Mouse (Mus musculus): ENCODE measurements around the gene Pip. TPM values are rescaled to one million over a fixed set of nuclear protein-coding genes. Genes with fewer than 3 reads are reported as not detected.

Gene Pip
- polyA plus RNA-seq (2015; fragmentation: Nextera tagmentation; extraction: Ambion mirVana): not detected in 2 replicates

DNA sequence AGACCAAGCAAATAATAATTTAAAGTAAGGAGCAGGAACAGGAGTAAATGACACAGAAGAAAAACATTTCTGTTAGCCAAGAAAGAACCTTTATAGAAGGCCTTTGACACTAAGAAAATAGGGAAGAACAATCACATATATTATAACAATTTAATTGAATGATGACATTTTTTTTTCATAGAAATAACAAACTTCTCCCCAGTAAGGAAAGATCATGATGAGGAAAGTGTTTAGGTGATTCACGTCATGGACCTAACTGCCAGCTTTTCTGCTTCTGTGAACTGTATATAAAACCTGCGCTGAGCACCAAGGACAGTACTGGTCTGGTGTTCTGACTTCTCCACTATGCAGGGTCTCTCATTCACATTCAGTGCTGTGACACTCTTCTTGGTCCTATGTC is at the start of gene Pip:
Pip (plus strand) TSS at position 301 of the 400 bp plus-strand sequence.
- H3K4me1 ChIP-seq (replicated peaks; ENCODE audit: insufficient read depth, low read length): no peaks in the 10 kb centered on the region
- ATAC-seq (replicated peaks; ENCODE audit: low FRiP score, low read depth): no peak
- no peak within 1 kb of the TSS for H3K9ac ChIP-seq (ENCODE audit: low read depth, low read length)
- no peak within 1 kb of the TSS for H3K4me3 ChIP-seq (replicated peaks; ENCODE audit: low read depth, low read length)
- H3K27ac ChIP-seq: no peak within 1 kb of the TSS
- no peaks in the 10 kb centered on the region for H3K36me3 ChIP-seq (ENCODE audit: insufficient read depth, low read length)
- H3K4me2 ChIP-seq (ENCODE audit: low read length): no peak within 1 kb of the TSS
- H3K27me3 ChIP-seq (ENCODE audit: insufficient read depth, low read length): no peaks in the 10 kb centered on the region
- no peak for DNase-seq (ENCODE audit: low spot score)
- no peak for TF ChIP-seq CTCF (IDR thresholded peaks at IDR 0.05; ENCODE audit: low read depth)
- no peaks in the 10 kb centered on the region for H3K9me3 ChIP-seq (replicated peaks; ENCODE audit: low read length)
- WGBS: 87% methylated on average over 2 of the region's 2 CpGs

GRCm38 (mm10) chr6:41824086-41824485 is 23.2 kb upstream of the Pip start:
- Histone ChIP-seq H3K4me2 (ENCODE audit: low read length) (no peak overlapping the region), H3K36me3 (ENCODE audit: insufficient read depth, low read length) (no peaks in the 10 kb centered on the region), H3K4me3 (replicated peaks; ENCODE audit: low read depth, low read length) (no peak overlapping the region), H3K9me3 (replicated peaks; ENCODE audit: low read length) (no peaks in the 10 kb centered on the region), H3K27ac (no peak overlapping the region), H3K27me3 (ENCODE audit: insufficient read depth, low read length) (no peaks in the 10 kb centered on the region), H3K4me1 (replicated peaks; ENCODE audit: insufficient read depth, low read length) (no peaks in the 10 kb centered on the region), H3K9ac (ENCODE audit: low read depth, low read length) (no peak overlapping the region)
- ATAC-seq (replicated peaks; ENCODE audit: low FRiP score, low read depth) (no peak), DNase-seq (ENCODE audit: low spot score) (no peak)
- TF ChIP-seq CTCF (IDR thresholded peaks at IDR 0.05; ENCODE audit: low read depth): no peak

DNA sequence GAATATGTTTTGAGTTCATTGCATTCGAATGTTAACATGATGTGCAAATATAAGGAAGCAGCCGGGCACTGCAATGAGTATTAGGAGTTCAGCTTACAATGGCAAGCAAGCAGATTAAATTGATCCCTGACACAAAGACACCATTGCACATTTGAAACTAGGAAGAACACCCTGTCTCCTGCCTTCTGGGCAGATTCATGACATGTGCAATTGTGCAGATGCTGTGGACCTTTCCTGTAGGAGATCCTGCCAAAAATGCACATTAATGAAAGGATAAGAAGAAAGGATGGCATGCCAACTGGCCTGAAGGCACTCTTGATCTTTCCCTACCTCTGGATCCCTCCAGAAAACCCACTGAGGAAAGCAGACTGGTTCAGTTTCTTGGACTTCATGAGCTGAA is 17.8 kb upstream of the Pip start:
- TF ChIP-seq CTCF (IDR thresholded peaks at IDR 0.05; ENCODE audit: low read depth): no peak
- 87% methylated on average over 2 of the region's 2 CpGs for WGBS
- H3K4me3 ChIP-seq (replicated peaks; ENCODE audit: low read depth, low read length): no peak overlapping the region

GRCm38 (mm10) chr6:41852689-41853088 is 5.4 kb downstream of the Pip start, which contains the start of gene Sval2:
TSS of gene Sval2 (plus strand) at chr6:41852989.
- ATAC-seq (replicated peaks; ENCODE audit: low FRiP score, low read depth): no peak
- DNase-seq (ENCODE audit: low spot score): no peak
- Histone ChIP-seq H3K27me3 (ENCODE audit: insufficient read depth, low read length) (no peaks in the 10 kb centered on the region), H3K9me3 (replicated peaks; ENCODE audit: low read length) (no peaks in the 10 kb centered on the region), H3K36me3 (ENCODE audit: insufficient read depth, low read length) (no peaks in the 10 kb centered on the region), H3K4me2 (ENCODE audit: low read length) (no peak within 1 kb of the TSS), H3K4me1 (replicated peaks; ENCODE audit: insufficient read depth, low read length) (no peaks in the 10 kb centered on the region), H3K4me3 (replicated peaks; ENCODE audit: low read depth, low read length) (no peak within 1 kb of the TSS), H3K9ac (ENCODE audit: low read depth, low read length) (no peak within 1 kb of the TSS), H3K27ac (no peak within 1 kb of the TSS)
- no peak for TF ChIP-seq CTCF (IDR thresholded peaks at IDR 0.05; ENCODE audit: low read depth)
- 90% methylated on average over 3 of the region's 3 CpGs for WGBS

More for the DNA sequence above, 17.8 kb upstream of the Pip start:
- Histone ChIP-seq H3K4me2 (ENCODE audit: low read length) (no peak overlapping the region), H3K27ac (no peak overlapping the region), H3K9me3 (replicated peaks; ENCODE audit: low read length) (no peaks in the 10 kb centered on the region), H3K27me3 (ENCODE audit: insufficient read depth, low read length) (no peaks in the 10 kb centered on the region), H3K9ac (ENCODE audit: low read depth, low read length) (no peak overlapping the region), H3K36me3 (ENCODE audit: insufficient read depth, low read length) (no peaks in the 10 kb centered on the region), H3K4me1 (replicated peaks; ENCODE audit: insufficient read depth, low read length) (no peaks in the 10 kb centered on the region)
- DNase-seq (ENCODE audit: low spot score) (no peak), ATAC-seq (replicated peaks; ENCODE audit: low FRiP score, low read depth) (no peak)

DNA sequence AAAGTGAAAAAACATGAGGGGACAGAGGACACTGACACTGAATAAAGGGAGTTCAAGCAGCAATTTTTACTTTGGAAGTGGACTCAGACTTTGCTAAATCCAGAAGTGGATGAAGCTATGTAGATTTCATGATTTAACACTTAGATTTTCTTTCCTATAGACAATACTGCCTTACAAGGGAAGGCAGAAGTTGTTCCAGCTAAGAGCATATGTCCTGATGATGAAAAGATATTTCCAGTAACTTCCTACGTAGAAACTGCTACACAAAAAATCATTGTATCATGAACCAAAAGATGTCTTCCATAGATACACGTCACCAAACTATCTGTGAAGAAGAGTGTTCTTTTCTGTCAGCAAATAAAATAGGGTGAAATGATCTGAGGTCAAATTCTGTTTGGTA is 16.7 kb downstream of the Pip start:
- no peak for ATAC-seq (replicated peaks; ENCODE audit: low FRiP score, low read depth)

More for the DNA sequence above, 16.7 kb downstream of the Pip start:
- Histone ChIP-seq H3K4me2 (ENCODE audit: low read length) (no peak overlapping the region), H3K27me3 (ENCODE audit: insufficient read depth, low read length) (no peaks in the 10 kb centered on the region), H3K27ac (no peak overlapping the region), H3K9ac (ENCODE audit: low read depth, low read length) (no peak overlapping the region), H3K4me3 (replicated peaks; ENCODE audit: low read depth, low read length) (no peak overlapping the region), H3K36me3 (ENCODE audit: insufficient read depth, low read length) (no peaks in the 10 kb centered on the region), H3K9me3 (replicated peaks; ENCODE audit: low read length) (no peaks in the 10 kb centered on the region), H3K4me1 (replicated peaks; ENCODE audit: insufficient read depth, low read length) (no peaks in the 10 kb centered on the region)
- no peak for DNase-seq (ENCODE audit: low spot score)
- no peak for TF ChIP-seq CTCF (IDR thresholded peaks at IDR 0.05; ENCODE audit: low read depth)
- 83% methylated on average over 2 of the region's 2 CpGs for WGBS

Other genes with a start within 250 kb of the Pip start
- gene Ephb6, start 242.1 kb upstream of the Pip start, polyA plus RNA-seq (2015; fragmentation: Nextera tagmentation; extraction: Ambion mirVana): 11.8 and 11.9 TPM in 2 replicates
- gene Trpv6, start 211.1 kb upstream of the Pip start, polyA plus RNA-seq (2015; fragmentation: Nextera tagmentation; extraction: Ambion mirVana): 5.7 and 5.8 TPM in 2 replicates
- 9.4 and 10.7 TPM in 2 replicates for gene Trpv5, start 166.8 kb upstream of the Pip start, polyA plus RNA-seq (2015; fragmentation: Nextera tagmentation; extraction: Ambion mirVana)
- 0.49 and 0.57 TPM in 2 replicates for gene Llcfc1, start 163.1 kb upstream of the Pip start, polyA plus RNA-seq (2015; fragmentation: Nextera tagmentation; extraction: Ambion mirVana)
- gene Kel, start 143.2 kb upstream of the Pip start, polyA plus RNA-seq (2015; fragmentation: Nextera tagmentation; extraction: Ambion mirVana): 3.0 and 4.0 TPM in 2 replicates
- not detected in 2 replicates for gene Olfr459, start 72.4 kb upstream of the Pip start, polyA plus RNA-seq (2015; fragmentation: Nextera tagmentation; extraction: Ambion mirVana)
- not detected in 2 replicates for gene Sval2, start 5.5 kb downstream of the Pip start, polyA plus RNA-seq (2015; fragmentation: Nextera tagmentation; extraction: Ambion mirVana)
- not detected in 2 replicates for gene Sval1, start 104.1 kb downstream of the Pip start, polyA plus RNA-seq (2015; fragmentation: Nextera tagmentation; extraction: Ambion mirVana)
- gene Sval3, start 120.6 kb downstream of the Pip start, polyA plus RNA-seq (2015; fragmentation: Nextera tagmentation; extraction: Ambion mirVana): not detected in 2 replicates
- gene Sva, start 190.9 kb downstream of the Pip start, polyA plus RNA-seq (2015; fragmentation: Nextera tagmentation; extraction: Ambion mirVana): not detected in 2 replicates